Mouse (Mus musculus) midbrain, embryonic 12.5 days (tissue): ENCODE data around the gene Eps8l3. TPM values are rescaled to one million over a fixed set of nuclear protein-coding genes. Genes with fewer than 3 reads are reported as not detected.

Experiments
- ATAC-seq: fragments of 200-750 bp; cut with Nextera tagmentation; 2 replicates; pipeline ENCODE4 v1.8.0; 2017; ENCODE audit warnings: low read depth, moderate TSS enrichment, moderate library complexity; ENCODE audit not compliant: low FRiP score
- H3K27ac ChIP-seq: fragments of 300-500 bp; sonication (generic); replicated peaks from 2 replicates; pipeline ENCODE4 v1.5.1; 2016; ENCODE audit warnings: mild to moderate bottlenecking
- H3K27me3 ChIP-seq: fragments of 300-500 bp; sonication (generic); 2 replicates; pipeline ENCODE4 v1.6.1; 2016; ENCODE audit warnings: mild to moderate bottlenecking
- H3K36me3 ChIP-seq: fragments of 300-500 bp; sonication (generic); 2 replicates; pipeline ENCODE4 v1.6.1; 2016
- H3K4me1 ChIP-seq: fragments of 300-500 bp; sonication (generic); 2 replicates; pipeline ENCODE4 v1.6.1; 2016
- H3K4me2 ChIP-seq: fragments of 300-500 bp; sonication (generic); replicated peaks from 2 replicates; pipeline ENCODE4 v1.6.1; 2016; ENCODE audit warnings: mild to moderate bottlenecking, moderate library complexity
- H3K4me3 ChIP-seq: fragments of 300-500 bp; sonication (generic); 2 replicates; pipeline ENCODE4 v1.5.1; 2016; ENCODE audit warnings: mild to moderate bottlenecking
- H3K9ac ChIP-seq: fragments of 300-500 bp; sonication (generic); replicated peaks from 2 replicates; pipeline ENCODE4 v1.6.1; 2016; ENCODE audit warnings: mild to moderate bottlenecking, moderate library complexity
- H3K9me3 ChIP-seq: fragments of 300-500 bp; sonication (generic); 2 replicates; pipeline ENCODE4 v1.6.1; 2016; ENCODE audit warnings: mild to moderate bottlenecking
- WGBS: fragments of 180-500 bp; shearing (Covaris S2); methylation state at CpG from one replicate; pipeline ENCODE4 v1.1.7; 2016; 5-methylcytosine and 5-hydroxymethylcytosine counted together
- polyA plus RNA-seq: library from polyadenylated mRNA; unstranded; fragments of >200 nt; fragmentation: Nextera tagmentation; extraction: Ambion mirVana; gene quantifications from 2 replicates; pipeline ENCODE4 v1.2.1, GENCODE M21; 2016

Gene Eps8l3
- polyA plus RNA-seq, 1 experiment from 2014 or later, result not detected

DNA sequence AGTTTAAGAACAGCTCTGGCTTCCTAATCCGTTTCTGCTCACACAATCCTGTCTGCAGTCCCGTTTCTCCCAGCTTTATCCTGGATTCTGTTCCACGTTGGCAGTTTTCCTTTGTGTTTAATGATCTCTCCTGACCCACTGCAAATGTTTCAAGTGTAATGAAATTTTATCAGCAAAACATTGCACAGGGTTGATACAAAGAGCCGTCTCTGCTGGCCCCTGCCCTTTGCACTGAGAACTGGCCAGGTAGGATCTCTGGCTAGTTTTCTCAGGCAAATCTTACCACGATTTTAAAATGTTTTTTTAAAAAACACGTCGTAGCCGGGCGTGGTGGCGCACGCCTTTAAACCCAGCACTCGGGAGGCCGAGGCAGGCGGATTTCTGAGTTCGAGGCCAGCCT lies 39.6 kb downstream of the Eps8l3 start:
- no peaks in the 10 kb centered on the region for H3K27me3 ChIP-seq
- no peaks in the 10 kb centered on the region for H3K36me3 ChIP-seq
- ATAC-seq, result no peak
- no peaks in the 10 kb centered on the region for H3K4me1 ChIP-seq
- H3K9ac ChIP-seq, result 0 out of 2 replicates have a peak overlapping the region, but pooled peaks have one; percentile 6
- H3K4me2 ChIP-seq, result no peak overlapping the region
- WGBS, result 78% methylated on average over 15 of the region's 15 CpGs
- no peaks in the 10 kb centered on the region for H3K9me3 ChIP-seq
- no peak overlapping the region for H3K4me3 ChIP-seq
- no peak overlapping the region for H3K27ac ChIP-seq

DNA sequence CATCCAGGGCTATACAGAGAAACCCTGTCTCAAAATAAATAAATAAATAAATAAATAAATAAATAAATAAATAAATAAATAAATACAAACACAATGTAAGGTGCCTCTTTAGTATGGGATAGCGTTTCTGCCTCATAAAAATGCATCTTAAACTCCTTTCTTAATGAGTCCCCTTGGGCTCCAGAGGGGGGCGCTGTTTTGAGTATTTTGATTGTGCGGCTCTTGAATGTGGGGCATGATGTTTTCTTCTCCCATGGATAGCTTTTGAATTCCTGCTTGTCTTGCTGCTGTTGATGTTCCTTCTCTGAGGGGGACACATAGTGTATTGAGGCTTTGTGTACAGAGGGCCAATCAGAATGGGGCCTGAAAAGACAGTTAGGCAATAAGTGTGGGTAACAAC lies 40.1 kb downstream of the Eps8l3 start:
- Histone ChIP-seq H3K4me3 (no peak overlapping the region), H3K27me3 (no peaks in the 10 kb centered on the region), H3K4me1 (no peaks in the 10 kb centered on the region), H3K4me2 (no peak overlapping the region), H3K27ac (no peak overlapping the region), H3K9me3 (no peaks in the 10 kb centered on the region), H3K9ac (no peak overlapping the region), H3K36me3 (no peaks in the 10 kb centered on the region)
- no peak for ATAC-seq
- WGBS, result 79% methylated on average over 3 of the region's 3 CpGs

DNA sequence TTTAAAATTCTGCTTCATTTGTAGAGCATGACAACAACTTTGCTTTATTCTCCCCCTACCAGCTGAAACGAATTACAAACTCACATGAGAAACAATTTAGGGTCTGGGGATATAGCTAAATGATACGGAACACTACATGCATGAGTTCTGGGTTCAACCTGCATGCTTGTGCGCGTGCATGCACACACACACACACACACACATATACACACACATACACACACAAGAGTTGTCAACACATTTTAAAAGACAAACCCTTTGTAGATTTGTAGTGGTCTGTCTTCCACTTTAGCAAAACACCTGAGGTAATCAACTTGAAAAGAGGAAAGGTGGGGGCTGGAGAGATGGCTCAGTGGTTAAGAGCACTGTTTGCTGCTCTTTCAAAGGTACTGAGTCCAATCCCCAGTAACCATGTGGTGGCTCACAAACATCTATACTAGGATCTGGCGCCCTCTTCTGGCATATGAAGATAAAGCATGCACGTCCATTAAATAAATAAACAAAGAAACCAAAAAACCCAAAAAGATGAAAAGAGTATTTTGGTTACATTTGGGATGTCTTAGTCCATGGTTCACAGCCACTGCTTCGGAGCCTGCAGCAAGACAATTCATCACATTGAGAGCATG lies 40.9 kb downstream of the Eps8l3 start:
- Histone ChIP-seq H3K4me2 (no peak overlapping the region), H3K9ac (no peak overlapping the region), H3K9me3 (no peaks in the 10 kb centered on the region), H3K4me1 (no peaks in the 10 kb centered on the region), H3K27me3 (no peaks in the 10 kb centered on the region), H3K36me3 (no peaks in the 10 kb centered on the region), H3K4me3 (no peak overlapping the region), H3K27ac (no peak overlapping the region)
- 0 out of 2 replicates have a peak, but pooled peaks have one; percentile 71 for ATAC-seq
- 61% methylated on average over 7 of the region's 7 CpGs for WGBS

DNA sequence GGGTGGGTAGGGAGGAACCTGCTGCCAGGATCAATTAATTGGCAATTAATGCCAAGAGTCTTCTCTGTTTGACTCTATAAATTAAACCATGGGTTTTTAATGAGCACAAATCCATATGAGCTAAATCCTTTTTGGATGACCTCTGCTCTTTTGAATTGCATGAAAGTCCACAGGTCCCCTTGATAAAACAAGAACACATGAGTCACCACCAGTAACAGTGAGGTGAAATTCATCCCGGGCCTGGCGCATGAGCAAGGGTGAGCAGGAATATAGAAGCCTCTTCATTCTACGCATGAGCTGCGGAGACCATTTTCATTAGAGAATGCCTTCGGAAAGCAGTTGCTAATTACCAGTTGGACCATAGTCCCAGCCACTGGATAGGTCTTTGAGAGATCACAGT lies 43.3 kb downstream of the Eps8l3 start:
- Histone ChIP-seq H3K27ac (no peak overlapping the region), H3K36me3 (no peaks in the 10 kb centered on the region), H3K4me3 (no peak overlapping the region), H3K9me3 (no peaks in the 10 kb centered on the region), H3K9ac (no peak overlapping the region), H3K4me1 (no peaks in the 10 kb centered on the region), H3K27me3 (no peaks in the 10 kb centered on the region), H3K4me2 (no peak overlapping the region)
- WGBS, result 94% methylated on average over 5 of the region's 5 CpGs
- no peak for ATAC-seq

DNA sequence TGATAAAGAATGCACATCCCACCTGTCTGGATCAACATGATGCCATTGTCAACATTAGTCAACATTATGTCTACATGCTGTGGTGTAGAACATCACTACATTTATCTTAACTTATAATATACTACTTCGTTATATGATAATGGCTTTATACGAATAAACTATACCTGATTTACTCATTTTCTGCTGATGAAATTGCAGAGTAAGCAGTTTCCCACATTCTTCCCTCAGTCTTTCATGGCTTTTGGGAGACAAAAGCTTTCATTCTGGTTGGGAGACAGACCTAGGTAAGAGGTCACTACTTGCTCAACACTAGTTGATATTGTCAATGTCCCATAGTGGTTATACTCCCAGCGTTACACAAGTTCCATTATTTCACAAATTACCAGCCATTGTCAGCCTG lies 48.3 kb downstream of the Eps8l3 start:
- no peak for ATAC-seq

DNA sequence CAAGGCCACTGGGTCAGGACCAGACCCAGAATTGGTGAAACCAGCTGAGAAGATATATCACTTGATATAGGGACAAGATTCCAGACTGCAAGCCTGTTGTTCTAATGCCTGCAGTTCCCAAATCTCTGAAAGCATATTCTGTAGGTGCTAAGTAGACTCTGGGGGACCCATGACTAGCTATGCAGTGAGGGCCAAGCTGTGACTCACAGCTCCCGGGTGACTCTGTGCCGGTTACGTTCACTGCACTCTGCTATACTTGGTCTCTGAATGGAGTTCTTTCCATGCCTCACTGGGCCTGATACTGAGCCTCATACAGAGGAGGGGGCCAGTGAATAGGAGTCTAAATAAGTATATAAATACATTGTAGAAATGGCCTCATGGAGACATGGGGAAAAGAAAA lies 50.8 kb downstream of the Eps8l3 start:
- WGBS, result 71% methylated on average over 3 of the region's 3 CpGs
- ATAC-seq, result no peak

More for the DNA sequence above, 48.3 kb downstream of the Eps8l3 start:
- Histone ChIP-seq H3K4me1 (peaks cover 4% of the 10 kb centered on the region; the same call in 1 of the 2 replicates), H3K9ac (no peak overlapping the region), H3K27ac (no peak overlapping the region), H3K36me3 (no peaks in the 10 kb centered on the region), H3K4me3 (no peak overlapping the region), H3K9me3 (no peaks in the 10 kb centered on the region), H3K4me2 (no peak overlapping the region), H3K27me3 (no peaks in the 10 kb centered on the region)
- 90% methylated on average over 3 of the region's 3 CpGs for WGBS

DNA sequence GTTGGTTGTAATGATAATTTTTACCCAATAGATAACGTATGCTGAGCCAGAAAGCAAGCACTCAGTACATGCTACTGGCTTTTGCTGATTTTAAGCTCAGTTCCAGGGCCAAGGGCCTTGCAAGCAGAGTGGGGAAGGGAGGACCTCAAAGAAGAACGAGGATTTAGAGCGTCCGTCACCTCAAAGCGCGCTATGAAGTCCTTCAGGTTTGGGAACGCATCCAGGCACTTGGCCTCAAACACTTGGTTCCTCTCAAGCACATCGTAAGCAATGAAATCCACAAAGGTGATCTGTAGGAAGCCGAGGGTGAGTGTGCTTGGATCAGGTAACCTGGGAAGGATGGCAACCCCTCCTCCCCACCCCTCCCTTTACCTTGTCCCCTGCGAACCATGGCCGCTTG lies 51.7 kb downstream of the Eps8l3 start:
- H3K27ac ChIP-seq, result no peak overlapping the region
- peaks cover 3% of the 10 kb centered on the region; the same call in 1 of the 2 replicates for H3K27me3 ChIP-seq
- H3K4me2 ChIP-seq, result no peak overlapping the region
- 92% methylated on average over 11 of the region's 11 CpGs for WGBS
- no peak for ATAC-seq
- H3K4me1 ChIP-seq, result peaks cover 17% of the 10 kb centered on the region
- H3K36me3 ChIP-seq, result no peaks in the 10 kb centered on the region
- no peak overlapping the region for H3K4me3 ChIP-seq
- H3K9me3 ChIP-seq, result no peaks in the 10 kb centered on the region
- H3K9ac ChIP-seq, result no peak overlapping the region

More for the DNA sequence above, 50.8 kb downstream of the Eps8l3 start:
- Histone ChIP-seq H3K27me3 (no peaks in the 10 kb centered on the region), H3K27ac (no peak overlapping the region), H3K9ac (no peak overlapping the region), H3K4me3 (no peak overlapping the region), H3K4me2 (no peak overlapping the region), H3K36me3 (no peaks in the 10 kb centered on the region), H3K4me1 (peaks cover 17% of the 10 kb centered on the region), H3K9me3 (no peaks in the 10 kb centered on the region)

DNA sequence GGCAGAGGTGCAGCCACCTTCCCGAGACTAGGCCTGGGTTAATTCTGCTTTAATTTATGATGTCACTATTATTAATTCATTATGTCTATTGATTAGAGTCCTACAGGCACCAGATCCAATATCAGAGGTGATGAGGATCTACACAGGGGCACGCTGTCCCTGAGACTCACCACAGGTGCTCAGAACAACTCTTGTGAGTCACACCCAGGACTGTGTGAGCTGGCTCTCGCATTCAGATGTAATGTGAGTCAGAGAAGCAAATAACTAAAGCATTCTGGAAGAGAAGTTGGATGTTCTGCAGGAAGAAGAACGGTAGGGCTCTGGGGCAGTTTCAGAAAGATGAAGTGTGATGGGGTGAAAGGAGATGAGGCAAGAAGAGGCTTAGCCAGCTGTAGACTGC lies 52.2 kb downstream of the Eps8l3 start:
- Histone ChIP-seq H3K36me3 (no peaks in the 10 kb centered on the region), H3K4me1 (peaks cover 17% of the 10 kb centered on the region), H3K27me3 (peaks cover 6% of the 10 kb centered on the region; the same call in 1 of the 2 replicates), H3K9me3 (no peaks in the 10 kb centered on the region), H3K4me2 (no peak overlapping the region), H3K27ac (no peak overlapping the region), H3K4me3 (no peak overlapping the region), H3K9ac (no peak overlapping the region)
- no peak for ATAC-seq
- WGBS, result 91% methylated on average over 4 of the region's 4 CpGs

DNA sequence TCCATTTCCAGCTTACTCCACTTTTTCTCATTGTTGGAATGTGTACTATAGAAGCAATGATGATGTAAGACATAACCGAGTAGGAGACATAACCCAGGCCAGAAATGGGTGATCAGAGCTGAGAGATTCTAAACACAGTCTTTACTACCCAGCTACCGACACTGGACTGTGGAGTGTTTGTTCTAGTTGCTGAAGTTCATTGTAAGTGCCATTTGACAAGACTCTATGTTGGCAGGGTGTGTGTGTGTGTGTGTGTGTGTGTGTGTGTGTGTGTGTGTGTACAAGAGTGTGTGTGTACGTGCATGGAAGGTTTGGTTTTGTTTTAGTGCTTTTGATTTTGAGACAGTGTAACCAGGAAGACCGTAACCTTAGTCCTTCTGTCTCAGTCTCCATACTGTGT lies 52.7 kb downstream of the Eps8l3 start:
- Histone ChIP-seq H3K27me3 (peaks cover 6% of the 10 kb centered on the region), H3K9ac (no peak overlapping the region), H3K9me3 (no peaks in the 10 kb centered on the region), H3K4me2 (no peak overlapping the region), H3K4me3 (no peak overlapping the region), H3K4me1 (peaks cover 17% of the 10 kb centered on the region), H3K27ac (no peak overlapping the region), H3K36me3 (no peaks in the 10 kb centered on the region)
- no peak for ATAC-seq
- 90% methylated on average over 4 of the region's 4 CpGs for WGBS

DNA sequence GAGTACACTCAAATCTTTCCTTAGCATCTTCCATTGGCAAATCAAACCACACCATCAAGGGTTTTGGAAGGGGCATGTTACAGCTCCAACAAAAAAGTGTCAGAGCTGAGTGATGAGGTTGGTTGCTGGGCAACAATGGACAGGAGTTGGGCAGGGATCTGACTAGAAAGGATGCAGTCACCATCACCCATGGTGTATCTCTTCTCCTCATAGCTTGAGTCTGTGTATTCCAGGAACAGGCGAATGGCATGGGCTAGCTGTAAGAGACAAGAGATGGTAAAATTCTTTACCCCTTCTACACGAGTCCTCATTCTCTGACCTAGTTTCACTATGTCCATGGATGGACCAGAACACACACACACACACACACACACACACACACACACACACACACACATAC lies 54.1 kb downstream of the Eps8l3 start:
- Histone ChIP-seq H3K4me3 (peak overlapping the region; percentile 36), H3K27ac (peak overlapping the region; percentile 90), H3K4me1 (peaks cover 17% of the 10 kb centered on the region), H3K4me2 (peak overlapping the region; percentile 54), H3K27me3 (peaks cover 6% of the 10 kb centered on the region), H3K9me3 (no peaks in the 10 kb centered on the region), H3K36me3 (no peaks in the 10 kb centered on the region), H3K9ac (peak overlapping the region; percentile 51)
- WGBS, result 42% methylated on average over 2 of the region's 2 CpGs
- ATAC-seq, result no peak; the same call in 1 of the 2 replicates

DNA sequence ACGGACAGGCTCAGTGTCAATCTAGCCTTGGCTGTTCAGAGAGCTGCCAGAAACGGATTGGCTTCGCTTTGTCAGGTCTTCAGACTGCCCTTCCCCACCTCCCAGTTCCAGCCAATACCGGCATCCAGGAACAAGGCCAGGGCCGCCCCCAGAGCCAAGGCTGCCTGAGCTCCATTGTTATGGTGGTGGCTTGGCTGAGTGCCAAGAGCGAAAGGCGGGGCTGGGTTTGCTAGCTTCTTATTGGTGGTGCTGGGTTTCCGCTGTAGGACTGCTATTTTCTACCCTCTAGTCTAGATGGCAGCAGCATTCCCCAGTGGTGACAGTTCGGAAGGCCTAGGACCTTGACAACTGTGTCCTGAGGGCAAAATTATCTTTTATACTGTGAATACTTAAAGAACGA lies 54.6 kb downstream of the Eps8l3 start, which contains the start of gene Gstm7:
Gene Gstm7 (minus strand): TSS at position 148 of the 400 bp plus-strand sequence.
- H3K9me3 ChIP-seq, result no peaks in the 10 kb centered on the region
- no peaks in the 10 kb centered on the region for H3K36me3 ChIP-seq
- peak within 1 kb of the TSS; percentile 54 for H3K4me2 ChIP-seq
- 3% methylated on average over 10 of the region's 10 CpGs for WGBS
- H3K27me3 ChIP-seq, result peaks cover 6% of the 10 kb centered on the region
- ATAC-seq, result peak; percentile 97
- peaks cover 17% of the 10 kb centered on the region for H3K4me1 ChIP-seq
- peak within 1 kb of the TSS; percentile 90 for H3K27ac ChIP-seq
- peak within 1 kb of the TSS; percentile 51 for H3K9ac ChIP-seq
- H3K4me3 ChIP-seq, result peak within 1 kb of the TSS; percentile 36

DNA sequence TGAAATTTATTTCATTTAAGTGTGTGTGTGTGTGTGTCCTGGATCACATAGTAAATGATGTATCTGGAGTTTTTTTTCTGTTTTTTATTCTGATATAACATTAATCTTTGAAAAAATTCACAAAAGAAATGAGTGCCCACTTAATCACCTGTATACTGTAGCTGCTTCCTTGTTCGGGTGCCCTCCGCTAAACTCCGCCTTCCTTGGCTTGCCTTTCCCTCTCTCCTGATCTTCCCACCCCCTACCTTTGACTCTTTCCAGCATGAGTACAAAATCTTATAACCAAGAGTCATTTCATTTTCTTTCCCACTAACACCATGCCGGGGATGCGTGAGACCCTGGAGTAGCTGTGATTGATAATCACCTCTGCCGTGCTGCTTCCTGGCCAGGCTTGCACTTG lies 55.1 kb downstream of the Eps8l3 start:
- Histone ChIP-seq H3K4me3 (no peak overlapping the region), H3K9ac (no peak overlapping the region), H3K9me3 (no peaks in the 10 kb centered on the region), H3K27me3 (peaks cover 6% of the 10 kb centered on the region), H3K4me1 (peaks cover 17% of the 10 kb centered on the region), H3K36me3 (no peaks in the 10 kb centered on the region), H3K27ac (no peak overlapping the region), H3K4me2 (no peak overlapping the region)
- WGBS, result 85% methylated on average over 6 of the region's 6 CpGs
- ATAC-seq, result no peak

DNA sequence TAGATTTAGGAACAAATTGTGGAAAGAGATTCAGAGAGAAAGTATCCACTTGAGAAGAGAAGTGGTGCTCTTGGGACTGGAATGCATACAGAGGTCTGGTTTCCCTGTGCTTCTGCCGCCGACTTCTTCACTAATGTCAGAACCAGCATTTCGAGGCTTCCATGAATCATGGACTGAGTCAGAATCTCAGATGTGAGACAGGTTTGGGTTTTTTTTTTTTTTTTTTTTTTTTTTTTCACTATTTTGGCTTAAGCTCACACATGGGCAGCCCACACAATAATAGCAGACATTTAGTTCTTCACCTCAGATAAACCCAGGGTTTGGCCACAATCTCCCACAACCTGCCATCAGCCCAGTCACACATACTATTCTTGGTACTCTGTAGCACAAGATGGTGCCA lies 58.2 kb downstream of the Eps8l3 start:
- H3K27me3 ChIP-seq, result peaks cover 6% of the 10 kb centered on the region
- no peak overlapping the region for H3K4me2 ChIP-seq
- H3K4me1 ChIP-seq, result peaks cover 13% of the 10 kb centered on the region
- no peak overlapping the region for H3K27ac ChIP-seq
- no peak overlapping the region for H3K4me3 ChIP-seq
- no peak for ATAC-seq
- no peaks in the 10 kb centered on the region for H3K9me3 ChIP-seq
- WGBS, result 95% methylated on average over 3 of the region's 3 CpGs
- no peaks in the 10 kb centered on the region for H3K36me3 ChIP-seq
- no peak overlapping the region for H3K9ac ChIP-seq
